In the genomic region with DNA sequence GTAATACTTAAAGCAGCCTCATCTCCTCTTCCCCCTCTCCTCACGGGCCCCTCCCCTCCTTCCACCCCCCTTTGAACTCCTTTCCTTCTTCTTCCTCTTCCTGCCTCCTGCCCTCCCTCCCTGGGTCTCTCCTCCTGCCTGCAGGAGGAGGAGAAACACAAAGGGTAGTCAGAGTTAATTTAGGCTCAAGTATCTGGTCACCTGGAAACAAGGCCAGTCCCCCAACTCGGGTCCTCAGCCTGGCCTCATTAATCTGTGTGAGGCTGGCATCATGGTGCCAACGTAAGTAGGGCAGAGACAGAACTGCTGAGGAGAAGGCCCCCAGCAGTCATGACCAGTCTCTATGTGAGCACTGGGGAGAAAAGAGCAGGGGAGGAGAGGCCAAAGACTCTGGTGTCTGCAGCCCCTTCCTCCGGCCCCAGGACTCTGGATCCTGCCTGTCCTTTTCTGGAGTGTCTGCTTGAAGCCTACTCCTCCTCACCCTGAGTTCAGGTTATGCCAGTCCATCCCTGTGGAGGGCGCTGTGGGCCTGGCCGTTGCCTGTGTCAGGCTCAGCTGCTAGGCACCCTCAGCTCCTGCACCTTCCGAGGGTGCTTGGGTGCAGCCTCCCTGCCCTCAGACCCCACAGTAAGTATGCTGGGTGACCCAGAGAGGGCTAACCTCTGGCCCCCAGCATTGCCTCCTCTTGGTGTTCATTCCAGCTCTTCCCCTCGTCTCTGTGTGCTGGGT, we compare ENCODE assay signal across 30 mouse cellular contexts.
DNase-seq lines count a peak whose midpoint lies in the region; ATAC-seq and TF ChIP-seq lines count a peak whose summit lies in the region.
"Had no signal": no experiment of that assay in that cellular context is flagged by ENCODE, and none has a peak within 500 bp of the region (broad histone marks: within the 10 kb centered on the region; RNA-seq: fewer than 3 reads in every experiment).

No protein-coding gene starts in this region.

- 54% methylated on average over 7 of the region's 8 CpGs for WGBS in forebrain, embryonic 10.5 days
- 44% methylated on average over 8 of the region's 8 CpGs for WGBS in forebrain, embryonic 16.5 days
- WGBS in hindbrain, postnatal 0 days = 55% methylated on average over 7 of the region's 8 CpGs
- WGBS in heart, embryonic 10.5 days = 45% methylated on average over 8 of the region's 8 CpGs

- H3K27me3 ChIP-seq in forebrain, embryonic 10.5 days (ENCODE audit: poor library complexity, severe bottlenecking) = peaks cover 48% of the 10 kb centered on the region
- 0 out of 2 replicates have a peak, but pooled peaks cover 3% of the 10 kb centered on the region for H3K27me3 ChIP-seq in forebrain, embryonic 16.5 days (replicated peaks; ENCODE audit: control insufficient read depth, insufficient read depth, low read length)
- no peaks in the 10 kb centered on the region for H3K27me3 ChIP-seq in ES-Bruce4 (ENCODE audit: control insufficient read depth, insufficient read depth, low read length, poor library complexity, severe bottlenecking)
- no peaks in the 10 kb centered on the region for H3K27me3 ChIP-seq in hindbrain, postnatal 0 days (ENCODE audit: insufficient read depth, low read length)
- H3K27me3 ChIP-seq in heart, embryonic 10.5 days (ENCODE audit: insufficient read depth, poor library complexity, severe bottlenecking) = peaks cover 44% of the 10 kb centered on the region
- H3K27me3 ChIP-seq: heart, embryonic 15.5 days; lung, embryonic 15.5 days had no signal

- H3K4me2 ChIP-seq in forebrain, embryonic 16.5 days (ENCODE audit: low read length) = no peak overlapping the region
- H3K4me2 ChIP-seq in hindbrain, postnatal 0 days (ENCODE audit: low read depth, low read length) = no peak overlapping the region
- H3K4me2 ChIP-seq: embryonic facial prominence, embryonic 13.5 days; heart, embryonic 15.5 days; lung, embryonic 15.5 days; midbrain, embryonic 13.5 days; neural tube, embryonic 13.5 days had no signal

- no peak overlapping the region for H3K4me3 ChIP-seq in forebrain, embryonic 10.5 days
- H3K4me3 ChIP-seq in forebrain, embryonic 16.5 days (replicated peaks; ENCODE audit: low read length) = no peak overlapping the region
- no peak overlapping the region for H3K4me3 ChIP-seq in layer of hippocampus, adult 2 months
- H3K4me3 ChIP-seq in ES-Bruce4 (ENCODE audit: low read depth, low read length) = no peak overlapping the region
- H3K4me3 ChIP-seq in hindbrain, postnatal 0 days (ENCODE audit: low read length) = no peak overlapping the region
- no peak overlapping the region for H3K4me3 ChIP-seq in heart, embryonic 10.5 days
- H3K4me3 ChIP-seq: embryonic facial prominence, embryonic 13.5 days; erythroblast, embryonic 14.5 days; heart, embryonic 15.5 days; lung, embryonic 15.5 days; megakaryocyte, embryonic 14.5 days; midbrain, embryonic 13.5 days; neural tube, embryonic 13.5 days had no signal

- H3K9ac ChIP-seq in forebrain, embryonic 16.5 days (replicated peaks; ENCODE audit: low read depth, low read length) = no peak overlapping the region
- H3K9ac ChIP-seq in ES-Bruce4 (ENCODE audit: low read depth, poor library complexity, severe bottlenecking) = no peak overlapping the region
- H3K9ac ChIP-seq in hindbrain, postnatal 0 days (replicated peaks; ENCODE audit: low read length) = no peak overlapping the region
- H3K9ac ChIP-seq: embryonic facial prominence, embryonic 13.5 days; heart, embryonic 15.5 days; liver, embryonic 14.5 days; lung, embryonic 15.5 days; midbrain, embryonic 13.5 days; neural tube, embryonic 13.5 days had no signal

- TF ChIP-seq POLR2A in ES-Bruce4 (IDR thresholded peaks at IDR 0.05; ENCODE audit: insufficient read depth, low read length) = no peak

- H3K36me3 ChIP-seq in forebrain, embryonic 10.5 days (replicated peaks) = no peaks in the 10 kb centered on the region
- no peaks in the 10 kb centered on the region for H3K36me3 ChIP-seq in forebrain, embryonic 16.5 days (ENCODE audit: control insufficient read depth, insufficient read depth)
- no peaks in the 10 kb centered on the region for H3K36me3 ChIP-seq in ES-Bruce4 (ENCODE audit: control insufficient read depth, insufficient read depth, low read length, poor library complexity, severe bottlenecking)
- no peaks in the 10 kb centered on the region for H3K36me3 ChIP-seq in hindbrain, postnatal 0 days (ENCODE audit: insufficient read depth, low read length)
- H3K36me3 ChIP-seq in heart, embryonic 10.5 days = no peaks in the 10 kb centered on the region
- H3K36me3 ChIP-seq: embryonic facial prominence, embryonic 13.5 days; G1E; heart, embryonic 15.5 days; lung, embryonic 15.5 days; midbrain, embryonic 13.5 days; neural tube, embryonic 13.5 days had no signal

- DNase-seq in forebrain, embryonic 10.5 days (ENCODE audit: extremely low spot score, low spot score) = no peak
- no peak for DNase-seq in layer of hippocampus, adult 2 months (ENCODE audit: low spot score in 2 of 2)
- no peak for DNase-seq in layer of hippocampus, postnatal 36 days
- DNase-seq in hindbrain, postnatal 0 days (ENCODE audit: low spot score) = no peak
- DNase-seq in adrenal gland, adult 8-10 months = no peak
- no peak for DNase-seq in heart, embryonic 10.5 days (ENCODE audit: low spot score)
- DNase-seq: adrenal gland, adult 2 months; cerebellum, adult 2 months; embryo, embryonic 11 days; gastrocnemius, postnatal 36 days; heart, postnatal 36 days; kidney, adult 9 months; kidney, postnatal 14 days; lung, postnatal 36 days; spleen, adult 18-20 months; thymus, adult 18-20 months; thymus, postnatal 36 days had no signal

- peak; percentile 48 for TF ChIP-seq CTCF in layer of hippocampus, adult 2 months (conservative IDR thresholded peaks at IDR 0.05)
- TF ChIP-seq CTCF in ES-Bruce4 (IDR thresholded peaks at IDR 0.05; ENCODE audit: low read depth, low read length) = peak; percentile 64
- TF ChIP-seq CTCF in hindbrain, postnatal 0 days (IDR thresholded peaks at IDR 0.05; ENCODE audit: low read depth) = peak; percentile 43

- H3K4me1 ChIP-seq in forebrain, embryonic 10.5 days = peaks cover 66% of the 10 kb centered on the region
- H3K4me1 ChIP-seq in forebrain, embryonic 16.5 days (replicated peaks; ENCODE audit: control insufficient read depth, insufficient read depth, low read length) = peaks cover 29% of the 10 kb centered on the region
- peaks cover 7% of the 10 kb centered on the region for H3K4me1 ChIP-seq in ES-Bruce4 (ENCODE audit: control insufficient read depth, insufficient read depth, low read length)
- H3K4me1 ChIP-seq in hindbrain, postnatal 0 days (ENCODE audit: insufficient read depth, low read length) = no peaks in the 10 kb centered on the region; the same call in 1 of the 2 replicates
- H3K4me1 ChIP-seq in heart, embryonic 10.5 days = peaks cover 31% of the 10 kb centered on the region
- H3K4me1 ChIP-seq: lung, embryonic 15.5 days; megakaryocyte, embryonic 14.5 days had no signal

- H3K9me3 ChIP-seq in forebrain, embryonic 10.5 days = no peaks in the 10 kb centered on the region
- no peaks in the 10 kb centered on the region for H3K9me3 ChIP-seq in forebrain, embryonic 16.5 days (ENCODE audit: control insufficient read depth, low read length)
- H3K9me3 ChIP-seq in ES-Bruce4 (replicated peaks; ENCODE audit: control insufficient read depth, insufficient read depth, low read length, poor library complexity, severe bottlenecking) = no peaks in the 10 kb centered on the region
- H3K9me3 ChIP-seq in hindbrain, postnatal 0 days (ENCODE audit: low read length) = no peaks in the 10 kb centered on the region
- H3K9me3 ChIP-seq in heart, embryonic 10.5 days = no peaks in the 10 kb centered on the region
- H3K9me3 ChIP-seq: embryonic facial prominence, embryonic 13.5 days; heart, embryonic 15.5 days; lung, embryonic 15.5 days; megakaryocyte, embryonic 14.5 days; midbrain, embryonic 13.5 days; neural tube, embryonic 13.5 days had no signal

- no peak for ATAC-seq in forebrain, embryonic 16.5 days
- ATAC-seq in hindbrain, postnatal 0 days = no peak
- ATAC-seq: inflammation-experienced regulatory T-cells, adult 6 months; midbrain, embryonic 13.5 days; Patski had no signal

- peak overlapping the region; percentile 20; the same call in 1 of the 2 replicates for H3K27ac ChIP-seq in forebrain, embryonic 10.5 days
- no peak overlapping the region for H3K27ac ChIP-seq in forebrain, embryonic 16.5 days (ENCODE audit: low read length)
- H3K27ac ChIP-seq in layer of hippocampus, adult 2 months = no peak overlapping the region
- no peak overlapping the region for H3K27ac ChIP-seq in ES-Bruce4 (ENCODE audit: insufficient read depth, low read length)
- H3K27ac ChIP-seq in hindbrain, postnatal 0 days = no peak overlapping the region
- H3K27ac ChIP-seq in heart, embryonic 10.5 days = no peak overlapping the region
- H3K27ac ChIP-seq: embryonic facial prominence, embryonic 13.5 days; heart, embryonic 15.5 days; liver, embryonic 14.5 days; lung, embryonic 15.5 days; midbrain, embryonic 13.5 days; neural tube, embryonic 13.5 days had no signal

- 0 out of 2 replicates have a peak, but pooled peaks have one; percentile 9 for TF ChIP-seq EP300 in ES-Bruce4 (IDR thresholded peaks at IDR 0.05; ENCODE audit: insufficient read depth, low read depth, low read length)
